Mouse (Mus musculus): ENCODE data around the gene Ahsa2.
"Not testable (repeated sequence)": the region's sequence is repeated elsewhere in the genome, so short reads cannot be mapped to it uniquely, and the experiment has no call there.

Ahsa2 gene

DNA sequence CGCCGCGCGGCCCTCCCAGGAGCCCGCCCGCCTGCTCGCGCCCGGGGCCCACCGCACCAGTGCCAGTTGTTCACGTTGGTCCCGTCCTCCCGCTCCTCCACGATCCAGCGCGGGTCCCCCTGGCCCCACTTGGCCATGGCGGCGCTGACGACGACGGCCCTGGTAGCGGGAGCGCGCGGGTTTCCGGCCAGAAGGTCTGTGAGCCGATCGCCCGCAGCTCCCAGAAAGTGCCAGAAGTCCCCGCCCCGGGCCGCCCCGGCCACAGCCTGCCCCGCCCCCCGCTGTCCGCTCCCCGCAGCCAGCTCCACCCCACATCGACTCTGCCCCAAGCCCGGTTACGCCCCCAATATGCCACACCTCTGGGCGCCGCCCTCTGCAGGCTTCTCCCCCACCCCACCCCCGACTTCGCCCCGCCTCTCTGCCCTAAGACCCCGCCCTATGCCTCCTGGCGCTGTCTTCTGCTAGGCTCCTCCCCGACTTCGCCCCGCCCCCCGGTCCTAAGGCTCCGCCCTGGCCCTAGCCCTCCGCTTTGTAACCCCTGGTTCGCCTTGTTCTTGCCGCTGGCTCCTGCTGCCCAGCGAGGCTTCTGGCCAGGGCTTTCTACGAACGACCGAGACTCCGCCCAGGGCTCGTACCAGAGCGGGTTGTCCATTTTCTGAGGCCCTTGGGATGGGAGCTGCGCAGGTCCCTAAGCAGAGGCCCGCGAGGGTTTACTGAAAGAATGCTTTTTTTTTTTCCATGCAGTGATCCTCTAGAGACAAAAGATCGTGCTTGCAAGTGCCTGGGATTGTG lies at the start of gene Ahsa2:
Ahsa2 (minus strand) TSS at position 313 of the 792 bp plus-strand sequence.
- DNase-seq (ENCODE audit: low spot score): peak; percentile 93

DNA sequence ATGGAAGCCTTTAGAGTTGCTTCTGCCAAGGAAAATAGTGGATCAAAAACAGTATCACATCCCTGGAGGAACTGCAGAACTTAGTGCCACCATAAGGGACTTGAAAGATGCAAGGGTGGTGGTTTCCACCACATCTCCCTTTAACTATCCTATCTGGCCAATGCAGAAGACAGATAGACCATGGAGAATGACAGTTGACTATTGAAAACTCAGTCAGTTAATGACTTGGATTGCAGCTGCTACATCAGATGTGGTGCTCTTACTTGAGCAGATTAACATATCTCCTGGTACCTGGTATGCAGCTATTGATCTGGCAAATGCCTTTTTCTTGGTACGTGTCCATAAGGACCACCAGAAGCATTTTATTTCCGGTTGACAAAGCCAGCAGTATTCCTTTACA lies 39.6 kb upstream of the Ahsa2 start:
- no peak for DNase-seq (ENCODE audit: low spot score)

GRCm38 (mm10) chr11:23520473-23521205 lies 22.8 kb upstream of the Ahsa2 start, which contains the start of gene 1700093K21Rik:
Gene 1700093K21Rik (minus strand): TSS chr11:23521155.
- no peak for DNase-seq (ENCODE audit: low spot score)

GRCm38 (mm10) chr11:23518981-23519380 lies 21.2 kb upstream of the Ahsa2 start:
- no peak for DNase-seq (ENCODE audit: low spot score)

- no peak for DNase-seq (ENCODE audit: low spot score)
These were observed 17.5 kb upstream of the Ahsa2 start for GRCm38 (mm10) chr11:23515315-23515714.

DNA sequence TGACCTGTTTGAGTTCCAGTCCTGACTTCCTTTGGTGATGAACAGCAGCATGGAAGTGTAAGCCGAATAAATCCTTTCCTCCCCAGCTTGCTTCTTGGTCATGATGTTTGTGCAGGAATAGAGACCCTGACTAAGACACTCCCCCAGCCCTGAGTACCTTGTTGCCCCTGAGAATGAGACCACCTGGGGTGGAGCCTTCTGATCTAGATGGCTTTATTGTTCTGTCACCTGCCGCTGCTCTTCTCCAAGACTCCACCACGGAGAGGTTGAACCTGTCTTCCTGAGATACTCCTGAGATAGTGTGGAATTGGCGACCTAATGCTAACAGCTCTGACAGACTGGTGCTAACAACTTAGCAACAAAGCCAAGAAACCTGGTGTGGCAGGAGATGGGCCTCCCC lies 17.0 kb upstream of the Ahsa2 start:
- DNase-seq (ENCODE audit: low spot score): not testable (repeated sequence)

DNA sequence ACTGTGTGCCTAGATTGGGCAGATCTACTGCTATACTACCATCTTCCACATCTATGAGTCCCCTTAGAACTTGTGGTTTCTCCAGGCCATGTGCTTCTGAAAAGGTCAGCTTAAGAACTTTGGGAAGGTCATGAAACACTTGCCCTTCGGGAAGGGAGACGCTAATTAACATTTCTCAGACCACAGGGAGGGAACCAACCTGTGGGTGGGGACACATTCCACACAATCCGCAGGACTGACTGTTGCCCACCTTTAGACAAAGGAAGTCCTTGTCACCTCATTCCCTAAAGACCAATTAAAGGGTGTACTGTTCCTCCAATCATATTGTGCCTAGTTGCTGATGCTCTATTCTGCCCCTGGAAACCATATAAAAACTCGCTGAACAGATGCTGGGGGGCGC lies 7.0 kb upstream of the Ahsa2 start:
- not testable (repeated sequence) for DNase-seq (ENCODE audit: low spot score)

DNA sequence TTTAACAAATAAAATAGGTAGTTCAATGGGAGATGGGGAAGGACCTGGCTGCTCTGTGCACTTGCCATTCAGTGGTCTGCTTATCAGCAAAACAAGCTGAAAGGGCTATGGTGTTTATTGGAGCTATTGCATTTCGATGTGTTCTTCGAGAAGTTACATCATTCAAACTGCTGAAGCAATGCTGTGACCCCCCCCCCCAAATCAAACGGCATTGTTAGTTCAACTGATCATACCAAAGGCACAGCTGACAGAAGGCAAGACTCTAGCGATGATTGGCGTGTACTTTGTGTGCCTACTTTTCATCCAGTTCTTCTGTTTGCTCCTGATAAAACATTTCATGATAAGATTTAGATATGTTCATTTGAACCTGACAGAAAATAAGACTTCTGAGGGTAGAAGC lies 779 bp upstream of the Ahsa2 start:
- DNase-seq (ENCODE audit: low spot score): no peak

- DNase-seq (ENCODE audit: low spot score): no peak
These were observed 504 bp downstream of the Ahsa2 start for GRCm38 (mm10) chr11:23497335-23497717.

DNA sequence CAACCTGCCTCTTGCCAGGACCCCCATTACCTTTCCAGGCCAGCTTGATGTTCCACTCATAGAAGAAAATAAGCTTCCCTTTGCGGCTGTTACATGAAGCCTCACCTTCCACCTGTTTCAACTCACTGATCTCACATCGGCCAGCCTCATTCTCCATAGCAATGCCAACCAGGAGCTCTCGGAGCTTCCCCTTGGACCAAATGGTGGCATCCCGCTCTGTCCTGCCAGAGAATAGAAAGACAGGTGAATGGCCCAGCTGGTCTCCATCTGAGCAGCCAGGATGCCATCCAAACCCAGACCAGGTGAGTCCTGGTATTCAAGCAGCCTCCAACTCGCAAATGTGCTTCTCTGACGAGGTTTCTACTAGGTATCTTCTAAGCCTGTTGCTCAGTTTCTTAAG lies 1.2 kb downstream of the Ahsa2 start:
- no peak for DNase-seq (ENCODE audit: low spot score)

GRCm38 (mm10) chr11:23495231-23495630 lies 2.6 kb downstream of the Ahsa2 start:
- no peak for DNase-seq (ENCODE audit: low spot score)

DNA sequence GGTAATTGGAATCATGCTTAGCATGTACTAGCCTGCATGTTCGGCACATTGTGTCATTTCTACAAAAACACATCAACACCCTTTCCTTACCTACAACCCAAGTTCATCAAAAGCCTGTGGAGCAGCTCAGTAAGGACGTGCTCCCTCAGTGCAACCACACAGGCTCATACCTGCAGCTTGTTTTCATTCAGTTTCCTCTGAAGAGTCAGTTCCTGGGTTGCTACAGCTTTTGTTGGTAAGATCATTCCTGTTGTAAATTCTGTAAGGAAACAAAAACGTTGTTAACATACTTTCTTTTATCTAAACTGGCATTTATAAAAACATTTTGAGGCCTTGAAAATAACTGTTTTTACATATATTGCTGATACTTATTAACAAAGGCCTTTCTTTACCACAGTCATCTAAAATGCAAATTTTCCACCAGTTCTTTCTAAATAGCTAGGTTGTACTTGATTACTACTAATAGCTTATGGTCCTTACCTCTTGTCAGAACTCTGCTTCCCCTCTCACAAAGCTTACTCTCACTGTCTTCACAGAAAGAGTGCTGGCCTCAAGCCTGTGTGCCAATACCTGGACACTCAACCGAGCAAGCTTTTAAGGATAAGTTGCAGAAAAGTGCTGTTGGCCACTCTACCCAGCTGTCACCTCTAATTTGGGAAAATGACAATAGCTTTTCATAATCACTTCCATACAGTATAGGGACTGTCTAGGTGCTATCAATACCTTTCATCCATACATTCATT lies 5.6 kb downstream of the Ahsa2 start:
- no peak for DNase-seq (ENCODE audit: low spot score)

DNA sequence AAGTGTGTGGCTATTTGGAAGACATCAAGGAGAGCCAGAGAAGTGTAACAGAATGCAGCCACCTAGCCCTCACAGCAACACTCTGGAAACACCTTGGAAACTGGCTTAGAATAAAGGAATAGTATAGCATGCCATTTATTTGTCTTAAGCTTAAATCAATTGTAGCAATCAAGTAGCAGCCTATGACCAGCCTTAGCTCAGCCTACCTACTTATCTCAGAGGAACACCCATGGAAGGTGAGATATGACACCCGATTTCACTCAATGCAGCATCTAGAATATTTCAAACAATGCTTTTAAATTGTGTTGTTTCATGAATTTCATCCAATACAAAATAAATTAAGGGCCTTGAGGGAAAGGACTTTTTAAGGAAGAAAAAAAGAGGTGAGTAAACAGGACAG lies 7.9 kb downstream of the Ahsa2 start:
- no peak for DNase-seq (ENCODE audit: low spot score)

GRCm38 (mm10) chr11:23465862-23466261 lies 32.0 kb downstream of the Ahsa2 start:
- DNase-seq (ENCODE audit: low spot score): not testable (repeated sequence)

Data from T-cell, adult 2 months (primary cell).